8 mouse cellular contexts compared by ENCODE assay signal in genomic region chr14:24500845-24501186, GRCm38 (mm10). TPM values are rescaled to one million over a fixed set of nuclear protein-coding genes. Genes with fewer than 3 reads are reported as not detected.
DNase-seq lines count a peak whose midpoint lies in the region; ATAC-seq and TF ChIP-seq lines count a peak whose summit lies in the region.

No protein-coding gene starts in this region.

- H3K9ac ChIP-seq in lung, postnatal 0 days (replicated peaks; ENCODE audit: low read depth) = peak overlapping the region; percentile 32; the same call in 1 of the 2 replicates
- H3K9ac ChIP-seq in liver, embryonic 13.5 days = no peak overlapping the region

- no peaks in the 10 kb centered on the region for H3K9me3 ChIP-seq in lung, postnatal 0 days (ENCODE audit: low read length)
- no peaks in the 10 kb centered on the region for H3K9me3 ChIP-seq in liver, embryonic 13.5 days (replicated peaks)

- TF ChIP-seq CTCF in cerebellum, adult 2 months (IDR thresholded peaks at IDR 0.05; ENCODE audit: borderline replicate concordance, insufficient read depth, low read depth, low read length) = no peak
- no peak for TF ChIP-seq CTCF in lung, postnatal 0 days (IDR thresholded peaks at IDR 0.05)

- peak overlapping the region; percentile 44 for H3K4me2 ChIP-seq in lung, postnatal 0 days (replicated peaks; ENCODE audit: low read depth, low read length)
- H3K4me2 ChIP-seq in liver, embryonic 13.5 days = no peak overlapping the region

- peak; percentile 46 for ATAC-seq in lung, postnatal 0 days
- peak; percentile 19; the same call in 1 of the 2 replicates for ATAC-seq in liver, embryonic 13.5 days (ENCODE audit: low read depth)

- peaks cover 21% of the 10 kb centered on the region; the same call in 1 of the 2 replicates for H3K4me1 ChIP-seq in cerebellum, adult 2 months (ENCODE audit: control insufficient read depth, insufficient read depth, low read length)
- peaks cover 5% of the 10 kb centered on the region; the same call in 1 of the 2 replicates for H3K4me1 ChIP-seq in lung, postnatal 0 days (ENCODE audit: insufficient read depth, low read depth, low read length)
- peaks cover 21% of the 10 kb centered on the region for H3K4me1 ChIP-seq in liver, embryonic 13.5 days (replicated peaks)

- no peak for DNase-seq in cerebellum, adult 2 months
- DNase-seq in cerebellum, postnatal 10 days = no peak
- DNase-seq in lung, postnatal 0 days (ENCODE audit: low spot score) = no peak
- no peak for DNase-seq in lung, postnatal 36 days
- no peak for DNase-seq in liver, embryonic 13.5 days
- no peak for DNase-seq in adrenal gland, adult 2 months
- DNase-seq in embryo, embryonic 11 days = no peak
- DNase-seq in embryo, embryonic 9.5 days (ENCODE audit: extremely low spot score) = no peak

- 12% methylated on average over 8 of the region's 8 CpGs for WGBS in cerebellum, adult 2 months
- WGBS in lung, postnatal 0 days = 12% methylated on average over 8 of the region's 8 CpGs
- WGBS in liver, embryonic 13.5 days (ENCODE audit: insufficient replicate concordance) = 42% methylated on average over 8 of the region's 8 CpGs

- TF ChIP-seq EP300 in lung, postnatal 0 days (IDR thresholded peaks at IDR 0.05) = no peak

- no peak for TF ChIP-seq POLR2A in cerebellum, adult 2 months (IDR thresholded peaks at IDR 0.05; ENCODE audit: borderline replicate concordance, insufficient read depth, low read length)

- no peaks in the 10 kb centered on the region for H3K27me3 ChIP-seq in cerebellum, adult 2 months (ENCODE audit: control insufficient read depth, insufficient read depth, low read length)
- H3K27me3 ChIP-seq in lung, postnatal 0 days (replicated peaks; ENCODE audit: insufficient read depth, low read length) = no peaks in the 10 kb centered on the region
- no peaks in the 10 kb centered on the region for H3K27me3 ChIP-seq in liver, embryonic 13.5 days

- H3K4me3 ChIP-seq in cerebellum, adult 2 months (replicated peaks; ENCODE audit: insufficient read depth, low read depth, low read length) = peak overlapping the region; percentile 35
- H3K4me3 ChIP-seq in lung, postnatal 0 days (ENCODE audit: low read depth, low read length) = 0 out of 2 replicates have a peak overlapping the region, but pooled peaks have one; percentile 6
- H3K4me3 ChIP-seq in liver, embryonic 13.5 days (replicated peaks) = no peak overlapping the region

- peaks cover 24% of the 10 kb centered on the region for H3K36me3 ChIP-seq in lung, postnatal 0 days (ENCODE audit: insufficient read depth, low read length)
- peaks cover 39% of the 10 kb centered on the region for H3K36me3 ChIP-seq in liver, embryonic 13.5 days

- H3K27ac ChIP-seq in cerebellum, adult 2 months (ENCODE audit: insufficient read depth, low read length) = peak overlapping the region; percentile 23
- H3K27ac ChIP-seq in lung, postnatal 0 days (ENCODE audit: low read length) = no peak overlapping the region
- H3K27ac ChIP-seq in liver, embryonic 13.5 days = no peak overlapping the region

RNA-seq across cellular contexts. Expression of gene Rps24, which starts 13.9 kb away (rescaled TPM):
- 1,301 and 1,467 TPM in 2 replicates for polyA plus RNA-seq in cerebellum, adult 2 months (2012; rRNA removed)
- 752 and 791 TPM in 2 replicates for polyA plus RNA-seq in lung, postnatal 0 days (2015; fragmentation: Nextera tagmentation; extraction: Ambion mirVana)
- 724 and 821 TPM in 2 replicates for polyA plus RNA-seq in liver, embryonic 13.5 days (2015; fragmentation: Nextera tagmentation; extraction: Ambion mirVana)
- total RNA-seq in adrenal gland, adult 2 months (2021) = 1,000 to 10,000 TPM; 1,786 to 2,185 TPM
- 71.2 and 105 TPM in 2 replicates for polyA plus RNA-seq in adrenal gland, adult 2 months (2012; rRNA removed)

RNA-seq across cellular contexts. Expression of gene Polr3a, which starts 14.0 kb away (rescaled TPM):
- 22.0 and 25.2 TPM in 2 replicates for polyA plus RNA-seq in cerebellum, adult 2 months (2012; rRNA removed)
- polyA plus RNA-seq in lung, postnatal 0 days (2015; fragmentation: Nextera tagmentation; extraction: Ambion mirVana) = 8.4 and 10.1 TPM in 2 replicates
- polyA plus RNA-seq in liver, embryonic 13.5 days (2015; fragmentation: Nextera tagmentation; extraction: Ambion mirVana) = 7.2 and 8.7 TPM in 2 replicates
- total RNA-seq in adrenal gland, adult 2 months (2021) = 10 to 100 TPM; 15.2 to 18.2 TPM
- 2.6 and 4.1 TPM in 2 replicates for polyA plus RNA-seq in adrenal gland, adult 2 months (2012; rRNA removed)
